Mouse (Mus musculus): ENCODE data around the gene Cldn6. TPM values are rescaled to one million over a fixed set of nuclear protein-coding genes. Genes with fewer than 3 reads are reported as not detected.
A peak's percentile ranks its signal among the peaks of the same experiment; 100 is the strongest.

Cldn6 gene
- polyA plus RNA-seq (2014; fragmentation: Nextera tagmentation; extraction: Ambion mirVana), result 88.4 and 97.9 TPM in 2 replicates

DNA sequence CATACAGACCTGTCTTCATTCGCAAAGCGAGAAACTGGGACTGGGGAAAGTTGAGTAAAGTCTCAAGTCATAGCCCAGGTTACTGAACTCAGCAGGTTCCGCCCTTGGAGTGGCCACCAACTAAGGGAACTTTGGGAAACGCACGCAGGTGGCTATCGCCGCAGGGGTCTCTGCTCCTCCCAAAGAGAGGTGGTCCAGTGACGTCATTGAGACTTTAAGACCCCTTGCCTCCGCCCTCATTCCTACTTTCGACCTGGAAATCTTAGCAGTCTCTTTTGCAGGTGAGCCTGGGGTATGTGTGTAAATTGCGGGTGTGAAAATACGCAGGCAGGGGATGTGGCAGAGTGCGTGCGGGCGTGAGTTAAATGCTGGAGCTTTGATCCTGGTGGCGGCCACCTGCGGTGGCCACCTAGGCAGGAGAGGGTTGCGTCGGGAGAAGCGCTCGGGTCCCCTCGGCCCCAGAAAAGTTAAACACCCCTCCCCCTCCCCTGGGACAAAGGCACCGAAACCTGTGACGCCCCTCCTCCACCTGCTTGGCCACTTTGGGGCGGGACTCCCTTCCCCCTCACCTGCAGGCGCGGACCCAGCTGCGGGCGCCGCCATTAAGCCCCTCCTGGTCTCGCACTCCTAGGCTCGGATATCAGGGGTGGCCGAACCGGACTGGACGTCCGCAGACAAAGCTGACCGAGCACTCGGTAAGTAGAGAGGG lies at the start of gene Cldn6:
Cldn6 (plus strand) TSS at position 123 of the 709 bp plus-strand sequence.
- Histone ChIP-seq H3K4me3 (ENCODE audit: low read depth, low read length) (peak within 1 kb of the TSS; percentile 36), H3K4me1 (replicated peaks; ENCODE audit: control insufficient read depth, insufficient read depth, low read length) (peaks cover 17% of the 10 kb centered on the region), H3K27ac (ENCODE audit: low read depth) (peak within 1 kb of the TSS; percentile 36), H3K27me3 (replicated peaks; ENCODE audit: control insufficient read depth, insufficient read depth, low read length) (peaks cover 51% of the 10 kb centered on the region), H3K9ac (ENCODE audit: low read length) (peak within 1 kb of the TSS; percentile 40), H3K4me2 (ENCODE audit: low read length) (peak within 1 kb of the TSS; percentile 35), H3K36me3 (ENCODE audit: control insufficient read depth, insufficient read depth, low read length) (no peaks in the 10 kb centered on the region), H3K9me3 (ENCODE audit: control insufficient read depth, low read length) (no peaks in the 10 kb centered on the region)
- 3% methylated on average over 35 of the region's 38 CpGs for WGBS
- DNase-seq (ENCODE audit: low spot score) (peak; percentile 75), ATAC-seq (replicated peaks; ENCODE audit: low FRiP score, low TSS enrichment, low read depth) (no peak)

GRCm38 (mm10) chr17:23630195-23631020 lies 48.6 kb upstream of the Cldn6 start:
- H3K27me3 ChIP-seq (replicated peaks; ENCODE audit: control insufficient read depth, insufficient read depth, low read length), result no peaks in the 10 kb centered on the region
- H3K27ac ChIP-seq (ENCODE audit: low read depth), result no peak overlapping the region
- peak overlapping the region; percentile 17; the same call in 1 of the 2 replicates for H3K4me3 ChIP-seq (ENCODE audit: low read depth, low read length)
- no peaks in the 10 kb centered on the region for H3K36me3 ChIP-seq (ENCODE audit: control insufficient read depth, insufficient read depth, low read length)
- H3K4me2 ChIP-seq (ENCODE audit: low read length), result peak overlapping the region; percentile 49
- peak; percentile 80 for ATAC-seq (replicated peaks; ENCODE audit: low FRiP score, low TSS enrichment, low read depth)
- H3K9me3 ChIP-seq (ENCODE audit: control insufficient read depth, low read length), result no peaks in the 10 kb centered on the region
- 18% methylated on average over 22 of the region's 22 CpGs for WGBS
- no peak overlapping the region for H3K9ac ChIP-seq (ENCODE audit: low read length)
- peak; percentile 93 for DNase-seq (ENCODE audit: low spot score)
- H3K4me1 ChIP-seq (replicated peaks; ENCODE audit: control insufficient read depth, insufficient read depth, low read length), result 0 out of 2 replicates have a peak, but pooled peaks cover 3% of the 10 kb centered on the region

- WGBS, result 80% methylated on average over 8 of the region's 8 CpGs
- ATAC-seq (replicated peaks; ENCODE audit: low FRiP score, low TSS enrichment, low read depth) (no peak), DNase-seq (ENCODE audit: low spot score) (no peak)
- no peaks in the 10 kb centered on the region for H3K36me3 ChIP-seq (ENCODE audit: control insufficient read depth, insufficient read depth, low read length)
- no peak overlapping the region for H3K4me2 ChIP-seq (ENCODE audit: low read length)
- H3K27me3 ChIP-seq (replicated peaks; ENCODE audit: control insufficient read depth, insufficient read depth, low read length), result no peaks in the 10 kb centered on the region
- H3K4me3 ChIP-seq (ENCODE audit: low read depth, low read length), result no peak overlapping the region
- H3K4me1 ChIP-seq (replicated peaks; ENCODE audit: control insufficient read depth, insufficient read depth, low read length), result 0 out of 2 replicates have a peak, but pooled peaks cover 3% of the 10 kb centered on the region
- no peak overlapping the region for H3K27ac ChIP-seq (ENCODE audit: low read depth)
- no peaks in the 10 kb centered on the region for H3K9me3 ChIP-seq (ENCODE audit: control insufficient read depth, low read length)
- no peak overlapping the region for H3K9ac ChIP-seq (ENCODE audit: low read length)
Observed at GRCm38 (mm10) chr17:23631241-23631640, 47.8 kb upstream of the Cldn6 start.

- DNase-seq (ENCODE audit: low spot score) (peak; percentile 66), ATAC-seq (replicated peaks; ENCODE audit: low FRiP score, low TSS enrichment, low read depth) (0 out of 2 replicates have a peak, but pooled peaks have one; percentile 56)
- H3K4me2 ChIP-seq (ENCODE audit: low read length), result peak within 1 kb of the TSS; percentile 80
- H3K9ac ChIP-seq (ENCODE audit: low read length), result peak within 1 kb of the TSS; percentile 36
- no peaks in the 10 kb centered on the region for H3K36me3 ChIP-seq (ENCODE audit: control insufficient read depth, insufficient read depth, low read length)
- peak within 1 kb of the TSS; percentile 41 for H3K4me3 ChIP-seq (ENCODE audit: low read depth, low read length)
- H3K27ac ChIP-seq (ENCODE audit: low read depth), result no peak within 1 kb of the TSS
- WGBS, result under 1% methylated on average over 58 of the region's 58 CpGs
- no peaks in the 10 kb centered on the region for H3K4me1 ChIP-seq (replicated peaks; ENCODE audit: control insufficient read depth, insufficient read depth, low read length)
- H3K27me3 ChIP-seq (replicated peaks; ENCODE audit: control insufficient read depth, insufficient read depth, low read length), result peaks cover 22% of the 10 kb centered on the region
- no peaks in the 10 kb centered on the region for H3K9me3 ChIP-seq (ENCODE audit: control insufficient read depth, low read length)
Observed at GRCm38 (mm10) chr17:23644613-23645495, 34.2 kb upstream of the Cldn6 start, which contains the start of gene Mmp25. Gene Mmp25, minus strand, starts transcription at chr17:23645277.

- Histone ChIP-seq H3K9me3 (ENCODE audit: control insufficient read depth, low read length) (no peaks in the 10 kb centered on the region), H3K4me3 (ENCODE audit: low read depth, low read length) (no peak overlapping the region), H3K9ac (ENCODE audit: low read length) (no peak overlapping the region), H3K36me3 (ENCODE audit: control insufficient read depth, insufficient read depth, low read length) (no peaks in the 10 kb centered on the region), H3K4me1 (replicated peaks; ENCODE audit: control insufficient read depth, insufficient read depth, low read length) (no peaks in the 10 kb centered on the region), H3K27me3 (replicated peaks; ENCODE audit: control insufficient read depth, insufficient read depth, low read length) (peaks cover 22% of the 10 kb centered on the region), H3K27ac (ENCODE audit: low read depth) (no peak overlapping the region), H3K4me2 (ENCODE audit: low read length) (no peak overlapping the region)
- WGBS, result 37% methylated on average over 10 of the region's 10 CpGs
- ATAC-seq (replicated peaks; ENCODE audit: low FRiP score, low TSS enrichment, low read depth) (no peak), DNase-seq (ENCODE audit: low spot score) (no peak)
Observed at GRCm38 (mm10) chr17:23645894-23646293, 33.2 kb upstream of the Cldn6 start.

GRCm38 (mm10) chr17:23651363-23651762 lies 27.7 kb upstream of the Cldn6 start:
- Histone ChIP-seq H3K4me3 (ENCODE audit: low read depth, low read length) (no peak overlapping the region), H3K4me2 (ENCODE audit: low read length) (no peak overlapping the region), H3K36me3 (ENCODE audit: control insufficient read depth, insufficient read depth, low read length) (no peaks in the 10 kb centered on the region), H3K4me1 (replicated peaks; ENCODE audit: control insufficient read depth, insufficient read depth, low read length) (no peaks in the 10 kb centered on the region), H3K9me3 (ENCODE audit: control insufficient read depth, low read length) (no peaks in the 10 kb centered on the region), H3K27ac (ENCODE audit: low read depth) (no peak overlapping the region), H3K9ac (ENCODE audit: low read length) (no peak overlapping the region), H3K27me3 (replicated peaks; ENCODE audit: control insufficient read depth, insufficient read depth, low read length) (0 out of 2 replicates have a peak, but pooled peaks cover 3% of the 10 kb centered on the region)
- no peak for DNase-seq (ENCODE audit: low spot score)
- whole genome bisulfite sequencing, result 74% methylated on average over 6 of the region's 6 CpGs
- no peak for ATAC-seq (replicated peaks; ENCODE audit: low FRiP score, low TSS enrichment, low read depth)

DNA sequence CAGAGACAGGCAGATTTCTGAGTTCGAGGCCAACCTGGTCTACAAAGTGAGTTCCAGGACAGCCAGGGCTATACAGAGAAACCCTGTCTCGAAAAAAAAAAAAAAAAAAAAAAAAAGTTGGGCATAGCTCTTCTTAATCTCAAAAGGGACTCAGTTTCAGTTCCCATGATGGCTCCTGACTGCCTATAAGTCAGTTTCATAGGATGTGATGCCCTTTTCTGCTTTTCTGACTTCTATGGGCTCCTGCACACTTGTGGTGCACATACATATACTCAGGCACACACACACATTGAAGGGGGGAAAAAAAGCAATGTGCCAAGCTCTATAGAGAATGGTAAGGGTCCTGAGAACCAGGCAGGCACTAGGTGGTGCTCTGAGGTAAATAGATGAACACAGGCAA lies 25.7 kb upstream of the Cldn6 start:
- no peaks in the 10 kb centered on the region for H3K36me3 ChIP-seq (ENCODE audit: control insufficient read depth, insufficient read depth, low read length)
- H3K4me3 ChIP-seq (ENCODE audit: low read depth, low read length), result no peak overlapping the region
- no peaks in the 10 kb centered on the region for H3K9me3 ChIP-seq (ENCODE audit: control insufficient read depth, low read length)
- no peak overlapping the region for H3K9ac ChIP-seq (ENCODE audit: low read length)
- no peak overlapping the region for H3K27ac ChIP-seq (ENCODE audit: low read depth)
- no peaks in the 10 kb centered on the region for H3K27me3 ChIP-seq (replicated peaks; ENCODE audit: control insufficient read depth, insufficient read depth, low read length)
- 80% methylated on average over 1 of the region's 2 CpGs for WGBS
- no peaks in the 10 kb centered on the region for H3K4me1 ChIP-seq (replicated peaks; ENCODE audit: control insufficient read depth, insufficient read depth, low read length)
- ATAC-seq (replicated peaks; ENCODE audit: low FRiP score, low TSS enrichment, low read depth) (no peak), DNase-seq (ENCODE audit: low spot score) (no peak)
- no peak overlapping the region for H3K4me2 ChIP-seq (ENCODE audit: low read length)

GRCm38 (mm10) chr17:23654001-23654400 lies 25.0 kb upstream of the Cldn6 start:
- H3K27ac ChIP-seq (ENCODE audit: low read depth), result no peak overlapping the region
- no peak for ATAC-seq (replicated peaks; ENCODE audit: low FRiP score, low TSS enrichment, low read depth)
- no peaks in the 10 kb centered on the region for H3K9me3 ChIP-seq (ENCODE audit: control insufficient read depth, low read length)
- H3K4me3 ChIP-seq (ENCODE audit: low read depth, low read length), result no peak overlapping the region
- H3K36me3 ChIP-seq (ENCODE audit: control insufficient read depth, insufficient read depth, low read length), result no peaks in the 10 kb centered on the region
- no peaks in the 10 kb centered on the region for H3K27me3 ChIP-seq (replicated peaks; ENCODE audit: control insufficient read depth, insufficient read depth, low read length)
- no peaks in the 10 kb centered on the region for H3K4me1 ChIP-seq (replicated peaks; ENCODE audit: control insufficient read depth, insufficient read depth, low read length)
- no peak for DNase-seq (ENCODE audit: low spot score)
- no peak overlapping the region for H3K4me2 ChIP-seq (ENCODE audit: low read length)
- no peak overlapping the region for H3K9ac ChIP-seq (ENCODE audit: low read length)
- 53% methylated on average over 6 of the region's 6 CpGs for WGBS

Data from intestine, embryonic 14.5 days (tissue).